Mouse (Mus musculus) CD4-positive, CD25-positive, alpha-beta regulatory T cell, adult 4 months (primary cell): ENCODE measurements around the gene Olfr346. TPM values are rescaled to one million over a fixed set of nuclear protein-coding genes. Genes with fewer than 3 reads are reported as not detected.

ENCODE experiments used
- ATAC-seq: one replicate; pipeline ENCODE4 v1.8.0; 2017
- polyA plus RNA-seq, 2 experiments: library from polyadenylated mRNA; unstranded; fragments of 100-300 nt; shearing (Covaris generic); gene quantifications; one replicate each; pipeline ENCODE4 v1.2.1; 2017

Olfr346 gene
- not detected for polyA plus RNA-seq

GRCm38 (mm10) chr2:36685488-36685887 lies at the start of gene Olfr346:
Gene Olfr346 (plus strand): TSS chr2:36685788.
- ATAC-seq = no peak

GRCm38 (mm10) chr2:36639741-36640140 lies 45.8 kb upstream of the Olfr346 start, which contains the start of gene Olfr345:
Gene Olfr345 (plus strand): TSS chr2:36640041.
- no peak for ATAC-seq

- no peak for ATAC-seq
Observed at GRCm38 (mm10) chr2:36731602-36732001, 46.0 kb downstream of the Olfr346 start, which contains the start of gene Olfr347. Gene Olfr347 (plus strand): TSS chr2:36731902.

GRCm38 (mm10) chr2:36736226-36736625 lies 50.6 kb downstream of the Olfr346 start:
- ATAC-seq = no peak

Other genes starting within 250 kb of the Olfr346 start
- gene Olfr340, start 233.2 kb upstream of the Olfr346 start, polyA plus RNA-seq = not detected
- under 1 TPM in 1 of 2 experiments, not detected in 1; 0.11 TPM for gene Olfr341, start 203.3 kb upstream of the Olfr346 start, polyA plus RNA-seq
- gene Olfr342, start 160.8 kb upstream of the Olfr346 start, polyA plus RNA-seq = not detected
- under 1 TPM in 1 of 2 experiments, not detected in 1; 0.08 TPM for gene Olfr344, start 119.1 kb upstream of the Olfr346 start, polyA plus RNA-seq
- gene Olfr345, start 45.7 kb upstream of the Olfr346 start, polyA plus RNA-seq = not detected
- not detected for gene Olfr347, start 46.1 kb downstream of the Olfr346 start, polyA plus RNA-seq
- gene Olfr348, start 98.5 kb downstream of the Olfr346 start, polyA plus RNA-seq = not detected
- gene Olfr50, start 104.8 kb downstream of the Olfr346 start, polyA plus RNA-seq = not detected
- not detected for gene Olfr3, start 131.2 kb downstream of the Olfr346 start, polyA plus RNA-seq
- gene Olfr350, start 160.5 kb downstream of the Olfr346 start, polyA plus RNA-seq = not detected
- not detected for gene Olfr351, start 176.9 kb downstream of the Olfr346 start, polyA plus RNA-seq
- gene Olfr352, start 182.7 kb downstream of the Olfr346 start, polyA plus RNA-seq = not detected
- not detected for gene Olfr353, start 207.1 kb downstream of the Olfr346 start, polyA plus RNA-seq
- under 1 TPM in 1 of 2 experiments, not detected in 1; 0.09 TPM for gene Olfr354, start 219.9 kb downstream of the Olfr346 start, polyA plus RNA-seq
- gene Olfr355, start 243.1 kb downstream of the Olfr346 start, polyA plus RNA-seq = under 1 TPM in 1 of 2 experiments, not detected in 1; 0.44 TPM